ENCODE assay signal across 19 mouse cellular contexts in the genomic region with DNA sequence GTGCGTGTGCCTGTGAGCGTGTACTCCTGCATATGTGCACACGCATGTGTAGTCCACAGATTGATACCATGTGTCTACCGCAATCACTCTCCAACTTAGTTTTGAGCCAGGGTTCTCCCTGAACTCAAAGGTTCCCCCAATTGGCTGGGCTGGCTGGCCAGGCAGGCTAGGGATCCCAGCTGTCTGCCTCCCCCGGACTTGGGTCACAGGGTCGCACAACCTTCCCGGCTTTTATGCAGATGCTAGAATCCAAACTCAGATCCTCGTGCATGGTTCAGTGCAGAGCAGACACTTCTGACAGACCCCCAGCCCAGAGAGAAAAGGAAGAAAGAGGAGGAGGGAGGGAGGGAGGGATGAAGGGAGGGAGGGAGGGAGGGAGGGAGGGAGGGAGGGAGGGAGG. TPM values are rescaled to one million over a fixed set of nuclear protein-coding genes. Genes with fewer than 3 reads are reported as not detected.
DNase-seq lines count a peak whose midpoint lies in the region; ATAC-seq and TF ChIP-seq lines count a peak whose summit lies in the region.
"Had no signal": no experiment of that assay in that cellular context is flagged by ENCODE, and none has a peak within 500 bp of the region (broad histone marks: within the 10 kb centered on the region; RNA-seq: fewer than 3 reads in every experiment).

No protein-coding gene starts in this region.

- no peak for TF ChIP-seq CTCF in gastrocnemius, adult 2 months (IDR thresholded peaks at IDR 0.05)
- no peak for TF ChIP-seq CTCF in midbrain, postnatal 0 days (IDR thresholded peaks at IDR 0.05)

- intact Hi-C loops in gastrocnemius, adult 2 months (cut with DNase I) = no loop called here

- peak; percentile 15 for DNase-seq in gastrocnemius, adult 2 months
- DNase-seq in gastrocnemius, postnatal 25 days = no peak
- peak; percentile 72 for DNase-seq in midbrain, embryonic 11.5 days (ENCODE audit: low spot score, missing footprints)
- DNase-seq in midbrain, postnatal 0 days (ENCODE audit: low spot score) = no peak
- DNase-seq in embryonic facial prominence, embryonic 14.5 days (ENCODE audit: low spot score) = no peak
- no peak for DNase-seq in lung, adult 18-20 months
- DNase-seq in adrenal gland, postnatal 36 days = no peak
- DNase-seq: adrenal gland, adult 2 months; adrenal gland, postnatal 25 days; cerebellum, adult 2 months; cerebellum, postnatal 10 days; gastrocnemius, postnatal 10 days; heart, postnatal 4 days; kidney, adult 2 months had no signal

- H3K9me3 ChIP-seq in midbrain, embryonic 11.5 days (ENCODE audit: control insufficient read depth, low read length) = peaks cover 4% of the 10 kb centered on the region; the same call in 1 of the 2 replicates
- no peaks in the 10 kb centered on the region for H3K9me3 ChIP-seq in midbrain, postnatal 0 days (ENCODE audit: low read length)
- H3K9me3 ChIP-seq in embryonic facial prominence, embryonic 14.5 days (ENCODE audit: control insufficient read depth, low read length) = 0 out of 2 replicates have a peak, but pooled peaks cover 4% of the 10 kb centered on the region
- H3K9me3 ChIP-seq: embryonic facial prominence, embryonic 12.5 days; intestine, embryonic 15.5 days had no signal

- H3K36me3 ChIP-seq in midbrain, embryonic 11.5 days (ENCODE audit: control insufficient read depth, insufficient read depth, low read length) = no peaks in the 10 kb centered on the region
- H3K36me3 ChIP-seq in midbrain, postnatal 0 days (ENCODE audit: insufficient read depth, low read length) = no peaks in the 10 kb centered on the region
- H3K36me3 ChIP-seq in embryonic facial prominence, embryonic 14.5 days (ENCODE audit: control insufficient read depth, insufficient read depth, low read length) = no peaks in the 10 kb centered on the region
- H3K36me3 ChIP-seq: embryonic facial prominence, embryonic 12.5 days; heart, embryonic 13.5 days; intestine, embryonic 15.5 days had no signal

- H3K4me3 ChIP-seq in gastrocnemius, adult 2 months = no peak overlapping the region
- H3K4me3 ChIP-seq in midbrain, embryonic 11.5 days (ENCODE audit: low read depth, low read length) = no peak overlapping the region
- no peak overlapping the region for H3K4me3 ChIP-seq in midbrain, postnatal 0 days (ENCODE audit: low read depth, low read length)
- H3K4me3 ChIP-seq in embryonic facial prominence, embryonic 14.5 days (ENCODE audit: low read depth, low read length) = no peak overlapping the region
- H3K4me3 ChIP-seq: embryonic facial prominence, embryonic 12.5 days; heart, embryonic 13.5 days; intestine, embryonic 15.5 days had no signal

- no peak for ATAC-seq in midbrain, embryonic 11.5 days (ENCODE audit: low FRiP score)
- no peak for ATAC-seq in midbrain, postnatal 0 days (ENCODE audit: low FRiP score)
- no peak for ATAC-seq in embryonic facial prominence, embryonic 14.5 days (ENCODE audit: low read depth)
- ATAC-seq: forebrain, embryonic 14.5 days; intestine, embryonic 15.5 days had no signal

- no peaks in the 10 kb centered on the region for H3K4me1 ChIP-seq in midbrain, embryonic 11.5 days (ENCODE audit: control insufficient read depth, insufficient read depth, low read length)
- no peaks in the 10 kb centered on the region for H3K4me1 ChIP-seq in midbrain, postnatal 0 days (ENCODE audit: insufficient read depth, low read length)
- peaks cover 34% of the 10 kb centered on the region for H3K4me1 ChIP-seq in embryonic facial prominence, embryonic 14.5 days (ENCODE audit: control insufficient read depth, insufficient read depth, low read length)
- H3K4me1 ChIP-seq: heart, embryonic 13.5 days; intestine, embryonic 15.5 days had no signal

- H3K9ac ChIP-seq in midbrain, embryonic 11.5 days (ENCODE audit: low read length) = no peak overlapping the region
- no peak overlapping the region for H3K9ac ChIP-seq in midbrain, postnatal 0 days (replicated peaks; ENCODE audit: low read length, poor library complexity, severe bottlenecking)
- no peak overlapping the region for H3K9ac ChIP-seq in embryonic facial prominence, embryonic 14.5 days (ENCODE audit: low read depth, low read length)
- H3K9ac ChIP-seq: embryonic facial prominence, embryonic 12.5 days; heart, embryonic 13.5 days; hindbrain, embryonic 14.5 days; intestine, embryonic 15.5 days had no signal

- no peaks in the 10 kb centered on the region for H3K27me3 ChIP-seq in midbrain, embryonic 11.5 days (ENCODE audit: control insufficient read depth, insufficient read depth, low read length)
- no peaks in the 10 kb centered on the region for H3K27me3 ChIP-seq in midbrain, postnatal 0 days (ENCODE audit: insufficient read depth, low read length)
- H3K27me3 ChIP-seq in embryonic facial prominence, embryonic 14.5 days (replicated peaks; ENCODE audit: control insufficient read depth, insufficient read depth, low read length) = no peaks in the 10 kb centered on the region
- H3K27me3 ChIP-seq: embryonic facial prominence, embryonic 12.5 days; intestine, embryonic 15.5 days had no signal

- H3K4me2 ChIP-seq in midbrain, embryonic 11.5 days = no peak overlapping the region
- no peak overlapping the region for H3K4me2 ChIP-seq in midbrain, postnatal 0 days (ENCODE audit: low read depth, low read length, poor library complexity, severe bottlenecking)
- H3K4me2 ChIP-seq in embryonic facial prominence, embryonic 14.5 days (ENCODE audit: low read depth, low read length) = no peak overlapping the region
- H3K4me2 ChIP-seq: embryonic facial prominence, embryonic 12.5 days; heart, embryonic 13.5 days; hindbrain, embryonic 14.5 days; intestine, embryonic 15.5 days had no signal

- WGBS in midbrain, embryonic 11.5 days = 61% methylated on average over 8 of the region's 8 CpGs
- 69% methylated on average over 8 of the region's 8 CpGs for WGBS in midbrain, postnatal 0 days
- 36% methylated on average over 8 of the region's 8 CpGs for WGBS in embryonic facial prominence, embryonic 14.5 days

- H3K27ac ChIP-seq in gastrocnemius, adult 2 months = no peak overlapping the region
- H3K27ac ChIP-seq in midbrain, embryonic 11.5 days (ENCODE audit: low read depth, low read length) = no peak overlapping the region
- H3K27ac ChIP-seq in midbrain, postnatal 0 days (ENCODE audit: low read depth, low read length) = no peak overlapping the region
- H3K27ac ChIP-seq in embryonic facial prominence, embryonic 14.5 days (replicated peaks; ENCODE audit: low read depth, low read length) = peak overlapping the region; percentile 54
- H3K27ac ChIP-seq: heart, embryonic 13.5 days; hindbrain, embryonic 14.5 days; intestine, embryonic 15.5 days had no signal

RNA-seq across cellular contexts. Expression of gene Tspan11, which starts 18.8 kb away (rescaled TPM):
- total RNA-seq in gastrocnemius, adult 2 months (2021) = 1 to 10 TPM in 1 of 2 experiments, under 1 TPM in 1; 0.74 to 1.0 TPM
- 1 to 10 TPM; 2.3 to 3.3 TPM for total RNA-seq in gastrocnemius, postnatal 25 days (2021)
- polyA plus RNA-seq in midbrain, embryonic 11.5 days (2014; fragmentation: Nextera tagmentation; extraction: Ambion mirVana) = 10.8 and 13.3 TPM in 2 replicates
- 5.0 and 6.5 TPM in 2 replicates for total RNA-seq in midbrain, postnatal 0 days (2014; rRNA removed)
- 2.6 and 3.0 TPM in 2 replicates for polyA plus RNA-seq in midbrain, postnatal 0 days (2015; fragmentation: Nextera tagmentation; extraction: Ambion mirVana)
- polyA plus RNA-seq in embryonic facial prominence, embryonic 14.5 days (2014; fragmentation: Nextera tagmentation; extraction: Ambion mirVana) = 21.9 and 22.1 TPM in 2 replicates
- total RNA-seq in adrenal gland, postnatal 36 days (2021) = 10 to 100 TPM in 1 of 2 experiments, 1 to 10 TPM in 1; 5.2 to 25.9 TPM

Comparison
In these comparisons a context has a peak if more than half of its experiments do, and no peak if none do; other contexts are left out.
1. DNase-seq: peak in gastrocnemius, adult 2 months (single experiment) and midbrain, embryonic 11.5 days (single experiment); none in gastrocnemius, postnatal 25 days (single experiment), midbrain, postnatal 0 days (single experiment), embryonic facial prominence, embryonic 14.5 days (single experiment), lung, adult 18-20 months (0 of 2) and adrenal gland, postnatal 36 days (0 of 2).